20 mouse cellular contexts compared by ENCODE assay signal in genomic region chr13:114478329-114478728, GRCm38 (mm10). TPM values are rescaled to one million over a fixed set of nuclear protein-coding genes. Genes with fewer than 3 reads are reported as not detected.
DNase-seq lines count a peak whose midpoint lies in the region; ATAC-seq and TF ChIP-seq lines count a peak whose summit lies in the region.
"Had no signal": no experiment of that assay in that cellular context is flagged by ENCODE, and none has a peak within 500 bp of the region (broad histone marks: within the 10 kb centered on the region; RNA-seq: fewer than 3 reads in every experiment).

No protein-coding gene starts in this region.

- peak; percentile 71; the same call in 1 of the 2 replicates for ATAC-seq in forebrain, embryonic 14.5 days
- ATAC-seq in forebrain, postnatal 0 days, result peak; percentile 97
- ATAC-seq in megakaryocyte-erythroid progenitor cell, adult 5-6 weeks (replicated peaks; ENCODE audit: low FRiP score, low TSS enrichment, poor library complexity, severe bottlenecking), result no peak
- ATAC-seq: intestine, embryonic 15.5 days had no signal

- no peak overlapping the region for H3K27ac ChIP-seq in forebrain, embryonic 14.5 days (ENCODE audit: low read depth, low read length)
- H3K27ac ChIP-seq in forebrain, embryonic 10.5 days, result no peak overlapping the region
- 0 out of 2 replicates have a peak overlapping the region, but pooled peaks have one; percentile 24 for H3K27ac ChIP-seq in forebrain, postnatal 0 days (ENCODE audit: low read depth, low read length)
- H3K27ac ChIP-seq: heart, adult 2 months; heart, embryonic 15.5 days; hindbrain, embryonic 10.5 days; hindbrain, embryonic 14.5 days; intestine, embryonic 15.5 days had no signal

- H3K27me3 ChIP-seq in forebrain, embryonic 14.5 days (replicated peaks; ENCODE audit: control insufficient read depth, insufficient read depth, low read length), result no peaks in the 10 kb centered on the region
- no peaks in the 10 kb centered on the region for H3K27me3 ChIP-seq in forebrain, embryonic 10.5 days (ENCODE audit: poor library complexity, severe bottlenecking)
- H3K27me3 ChIP-seq in C2C12 (ENCODE audit: control insufficient read depth, insufficient read depth, insufficient read length), result no peaks in the 10 kb centered on the region
- H3K27me3 ChIP-seq in forebrain, postnatal 0 days (ENCODE audit: insufficient read depth, low read length), result no peaks in the 10 kb centered on the region
- H3K27me3 ChIP-seq: heart, embryonic 15.5 days; intestine, embryonic 15.5 days had no signal

- no peak overlapping the region for H3ac ChIP-seq in C2C12 (ENCODE audit: control insufficient read depth, insufficient read length, low read depth)

- no peaks in the 10 kb centered on the region for H3K79me2 ChIP-seq in C2C12 (ENCODE audit: control insufficient read depth, insufficient read depth)

- H3K9me3 ChIP-seq in forebrain, embryonic 14.5 days (replicated peaks; ENCODE audit: control insufficient read depth, low read length), result no peaks in the 10 kb centered on the region
- H3K9me3 ChIP-seq in forebrain, embryonic 10.5 days, result peaks cover 8% of the 10 kb centered on the region; the same call in 1 of the 2 replicates
- H3K9me3 ChIP-seq in forebrain, postnatal 0 days (ENCODE audit: low read length), result no peaks in the 10 kb centered on the region
- H3K9me3 ChIP-seq: heart, embryonic 15.5 days; intestine, embryonic 15.5 days had no signal

- H3K9ac ChIP-seq in forebrain, embryonic 14.5 days (ENCODE audit: low read length), result no peak overlapping the region
- H3K9ac ChIP-seq in forebrain, postnatal 0 days, result no peak overlapping the region
- H3K9ac ChIP-seq: heart, embryonic 15.5 days; hindbrain, embryonic 14.5 days; intestine, embryonic 15.5 days had no signal

- no peaks in the 10 kb centered on the region for H3K36me3 ChIP-seq in forebrain, embryonic 14.5 days (ENCODE audit: control insufficient read depth, insufficient read depth, low read length)
- no peaks in the 10 kb centered on the region for H3K36me3 ChIP-seq in forebrain, embryonic 10.5 days (replicated peaks)
- H3K36me3 ChIP-seq in C2C12 (ENCODE audit: control insufficient read depth, insufficient read depth), result no peaks in the 10 kb centered on the region
- H3K36me3 ChIP-seq in forebrain, postnatal 0 days (ENCODE audit: insufficient read depth), result no peaks in the 10 kb centered on the region
- H3K36me3 ChIP-seq: G1E; heart, embryonic 15.5 days; hindbrain, embryonic 10.5 days; intestine, embryonic 15.5 days had no signal

- H3K4me3 ChIP-seq in forebrain, embryonic 14.5 days (ENCODE audit: low read depth, low read length), result no peak overlapping the region
- no peak overlapping the region for H3K4me3 ChIP-seq in forebrain, embryonic 10.5 days
- no peak overlapping the region for H3K4me3 ChIP-seq in C2C12 (ENCODE audit: insufficient read depth, poor library complexity, severe bottlenecking)
- H3K4me3 ChIP-seq in forebrain, postnatal 0 days (ENCODE audit: low read depth, low read length), result no peak overlapping the region
- H3K4me3 ChIP-seq: heart, adult 2 months; heart, embryonic 15.5 days; hindbrain, embryonic 10.5 days; intestine, embryonic 15.5 days had no signal

- no peak for TF ChIP-seq CTCF in C2C12 (IDR thresholded peaks at IDR 0.05; ENCODE audit: control insufficient read depth, insufficient read depth, insufficient read length)
- 0 out of 2 replicates have a peak, but pooled peaks have one; percentile 8 for TF ChIP-seq CTCF in forebrain, postnatal 0 days (IDR thresholded peaks at IDR 0.05; ENCODE audit: low read depth)

- H3K79me3 ChIP-seq in C2C12 (ENCODE audit: low read depth), result no peaks in the 10 kb centered on the region

- H3K4me1 ChIP-seq in forebrain, embryonic 14.5 days (ENCODE audit: control insufficient read depth, insufficient read depth, low read length), result no peaks in the 10 kb centered on the region
- H3K4me1 ChIP-seq in forebrain, embryonic 10.5 days, result no peaks in the 10 kb centered on the region
- H3K4me1 ChIP-seq in forebrain, postnatal 0 days (ENCODE audit: insufficient read depth), result no peaks in the 10 kb centered on the region
- H3K4me1 ChIP-seq: heart, embryonic 15.5 days; hindbrain, embryonic 10.5 days; intestine, embryonic 15.5 days had no signal

- DNase-seq in forebrain, embryonic 14.5 days (ENCODE audit: low spot score), result peak; percentile 45
- no peak for DNase-seq in forebrain, embryonic 10.5 days (ENCODE audit: extremely low spot score, low spot score)
- peak; percentile 29 for DNase-seq in brain, adult 2 months (ENCODE audit: low read depth, low spot score)
- DNase-seq in forebrain, postnatal 0 days, result peak; percentile 77
- no peak for DNase-seq in embryo, embryonic 10.5 days (ENCODE audit: low spot score)
- DNase-seq: adrenal gland, postnatal 10 days; cerebellum, adult 8-10 months; cerebellum, postnatal 25 days; gastrocnemius, postnatal 14 days; heart, adult 2 months; heart, postnatal 14 days; kidney, adult 18-20 months had no signal

- WGBS in forebrain, embryonic 14.5 days, result 83% methylated on average over 4 of the region's 4 CpGs
- 91% methylated on average over 4 of the region's 4 CpGs for WGBS in forebrain, embryonic 10.5 days
- 53% methylated on average over 4 of the region's 4 CpGs for WGBS in forebrain, postnatal 0 days

- H3K4me2 ChIP-seq in forebrain, embryonic 14.5 days (ENCODE audit: low read length), result no peak overlapping the region
- H3K4me2 ChIP-seq in forebrain, postnatal 0 days (ENCODE audit: low read depth), result no peak overlapping the region
- H3K4me2 ChIP-seq: heart, embryonic 11.5 days; heart, embryonic 15.5 days; hindbrain, embryonic 14.5 days; intestine, embryonic 15.5 days had no signal

TF ChIP-seq in C2C12, 6 proteins besides CTCF, POLR2A, EP300 and RAD21:
- no peak for TF ChIP-seq MAX (IDR thresholded peaks at IDR 0.05)
- no peak for TF ChIP-seq MYOD1 (IDR thresholded peaks at IDR 0.05; ENCODE audit: control insufficient read depth, insufficient read length, low read depth)
- no peak for TF ChIP-seq CEBPB (IDR thresholded peaks at IDR 0.05; ENCODE audit: low read depth)
- no peak for TF ChIP-seq MYOG (IDR thresholded peaks at IDR 0.05; ENCODE audit: control insufficient read depth, extremely low read depth, insufficient read length)
- TF ChIP-seq FOSL1 (IDR thresholded peaks at IDR 0.05; ENCODE audit: insufficient read depth, low read length, poor library complexity, severe bottlenecking), result no peak
- peak; percentile 52 for TF ChIP-seq USF1 (IDR thresholded peaks at IDR 0.05; ENCODE audit: low read depth)
TF ChIP-seq in C2C12: peak in this region for 1.

RNA-seq across cellular contexts. Expression of gene Fst, which starts 19.6 kb away (rescaled TPM):
- polyA plus RNA-seq in forebrain, embryonic 14.5 days (2014; fragmentation: Nextera tagmentation; extraction: Ambion mirVana), result 6.0 and 9.2 TPM in 2 replicates
- 11.4 and 13.9 TPM in 2 replicates for polyA plus RNA-seq in forebrain, embryonic 10.5 days (2016; fragmentation: Nextera tagmentation; extraction: Ambion mirVana)
- 10.9 TPM for polyA plus RNA-seq in C2C12 (2012; fragmentation: generic; extraction: Trizol)
- 7.7 and 12.1 TPM in 2 replicates for total RNA-seq in forebrain, postnatal 0 days (2014; rRNA removed)
- 12.2 and 12.4 TPM in 2 replicates for polyA plus RNA-seq in forebrain, postnatal 0 days (2015; fragmentation: Nextera tagmentation; extraction: Ambion mirVana)
- total RNA-seq in megakaryocyte-erythroid progenitor cell, adult 5-6 weeks (2014; fragmentation: Nextera tagmentation), result not detected in 2 replicates
- total RNA-seq in megakaryocyte-erythroid progenitor cell, adult 5-6 weeks (2017), result not detected in 2 replicates
- polyA plus RNA-seq: G1E had no signal

Comparison
In these comparisons a context has a peak if more than half of its experiments do, and no peak if none do; other contexts are left out.
1. DNase-seq: peak in forebrain, embryonic 14.5 days (single experiment), brain, adult 2 months (single experiment) and forebrain, postnatal 0 days (single experiment); none in forebrain, embryonic 10.5 days (single experiment) and embryo, embryonic 10.5 days (single experiment).